Mouse (Mus musculus): ENCODE data around the gene Susd6. TPM values are rescaled to one million over a fixed set of nuclear protein-coding genes. Genes with fewer than 3 reads are reported as not detected.

Susd6 gene
- polyA plus RNA-seq, 2 experiments, result 11.1 to 11.6 TPM

GRCm38 (mm10) chr12:80828020-80828419, 37.7 kb downstream of the Susd6 start:
- H3K4me1 ChIP-seq (replicated peaks; ENCODE audit: control insufficient read depth in 2 of 2, insufficient read depth in 2 of 2, low read length in 1 of 2), result peaks cover 12 to 19% of the 10 kb centered on the region in 2 experiments
- H3K9ac ChIP-seq (replicated peaks), result no peak overlapping the region
- ATAC-seq (ENCODE audit: insufficient read depth) (no peak), DNase-seq (ENCODE audit: low read depth in 3 of 3, low spot score in 3 of 3) (no peak)
- H3K4me2 ChIP-seq (ENCODE audit: low read depth), result no peak overlapping the region
- H3K27me3 ChIP-seq (ENCODE audit: control insufficient read depth, insufficient read depth, low read length), result no peaks in the 10 kb centered on the region
- no peak overlapping the region for H3K4me3 ChIP-seq (ENCODE audit: insufficient read depth in 1 of 2, low read depth in 2 of 2, low read length in 2 of 2)
- peaks cover 10% of the 10 kb centered on the region for H3K36me3 ChIP-seq (replicated peaks; ENCODE audit: control insufficient read depth, insufficient read depth, low read depth)
- H3K27ac ChIP-seq, result no peak overlapping the region
- no peaks in the 10 kb centered on the region for H3K9me3 ChIP-seq (ENCODE audit: control insufficient read depth, low read length)
- no peak for TF ChIP-seq EP300 (IDR thresholded peaks at IDR 0.05; ENCODE audit: low read depth)
- no peak for TF ChIP-seq CTCF (IDR thresholded peaks at IDR 0.05; ENCODE audit: low read depth)
- 82% methylated on average over 5 of the region's 5 CpGs for WGBS (ENCODE audit: insufficient replicate concordance)

- Histone ChIP-seq H3K36me3 (replicated peaks; ENCODE audit: control insufficient read depth, insufficient read depth, low read depth) (peaks cover 10% of the 10 kb centered on the region), H3K4me3 (ENCODE audit: insufficient read depth in 1 of 2, low read depth in 2 of 2, low read length in 2 of 2) (no peak overlapping the region), H3K9me3 (ENCODE audit: control insufficient read depth, low read length) (no peaks in the 10 kb centered on the region), H3K9ac (replicated peaks) (no peak overlapping the region), H3K4me2 (ENCODE audit: low read depth) (no peak overlapping the region), H3K27me3 (ENCODE audit: control insufficient read depth, insufficient read depth, low read length) (no peaks in the 10 kb centered on the region), H3K4me1 (replicated peaks; ENCODE audit: control insufficient read depth in 2 of 2, insufficient read depth in 2 of 2, low read length in 1 of 2) (peaks cover 12 to 20% of the 10 kb centered on the region in 2 experiments), H3K27ac (no peak overlapping the region)
- ATAC-seq (ENCODE audit: insufficient read depth) (no peak), DNase-seq (ENCODE audit: low read depth in 3 of 3, low spot score in 3 of 3) (no peak)
- WGBS (ENCODE audit: insufficient replicate concordance), result 88% methylated on average over 2 of the region's 2 CpGs
- no peak for TF ChIP-seq CTCF (IDR thresholded peaks at IDR 0.05; ENCODE audit: low read depth)
- no peak for TF ChIP-seq EP300 (IDR thresholded peaks at IDR 0.05; ENCODE audit: low read depth)
These were observed 38.6 kb downstream of the Susd6 start for GRCm38 (mm10) chr12:80828951-80829350.

- WGBS (ENCODE audit: insufficient replicate concordance), result 52% methylated on average over 2 of the region's 2 CpGs
- no peak for DNase-seq (ENCODE audit: low read depth in 3 of 3, low spot score in 3 of 3)
- H3K4me1 ChIP-seq (replicated peaks; ENCODE audit: control insufficient read depth in 2 of 2, insufficient read depth in 2 of 2, low read length in 1 of 2), result peaks cover 12 to 23% of the 10 kb centered on the region in 2 experiments
- no peak overlapping the region for H3K4me2 ChIP-seq (ENCODE audit: low read depth)
- no peak overlapping the region for H3K9ac ChIP-seq (replicated peaks)
- no peak overlapping the region for H3K27ac ChIP-seq
- H3K9me3 ChIP-seq (ENCODE audit: control insufficient read depth, low read length), result no peaks in the 10 kb centered on the region
- peaks cover 10% of the 10 kb centered on the region for H3K36me3 ChIP-seq (replicated peaks; ENCODE audit: control insufficient read depth, insufficient read depth, low read depth)
- no peak for TF ChIP-seq EP300 (IDR thresholded peaks at IDR 0.05; ENCODE audit: low read depth)
- no peak for TF ChIP-seq CTCF (IDR thresholded peaks at IDR 0.05; ENCODE audit: low read depth)
- ATAC-seq (ENCODE audit: insufficient read depth), result no peak
- H3K27me3 ChIP-seq (ENCODE audit: control insufficient read depth, insufficient read depth, low read length), result no peaks in the 10 kb centered on the region
- H3K4me3 ChIP-seq (ENCODE audit: insufficient read depth in 1 of 2, low read depth in 2 of 2, low read length in 2 of 2), result no peak overlapping the region
These were observed 39.9 kb downstream of the Susd6 start for GRCm38 (mm10) chr12:80830211-80830610.

- TF ChIP-seq CTCF (IDR thresholded peaks at IDR 0.05; ENCODE audit: low read depth), result no peak
- no peak for TF ChIP-seq EP300 (IDR thresholded peaks at IDR 0.05; ENCODE audit: low read depth)
- peaks cover 10% of the 10 kb centered on the region for H3K36me3 ChIP-seq (replicated peaks; ENCODE audit: control insufficient read depth, insufficient read depth, low read depth)
- H3K9ac ChIP-seq (replicated peaks), result no peak overlapping the region
- no peak overlapping the region for H3K4me3 ChIP-seq (ENCODE audit: insufficient read depth in 1 of 2, low read depth in 2 of 2, low read length in 2 of 2)
- no peaks in the 10 kb centered on the region for H3K27me3 ChIP-seq (ENCODE audit: control insufficient read depth, insufficient read depth, low read length)
- DNase-seq (ENCODE audit: low read depth in 3 of 3, low spot score in 3 of 3) (no peak), ATAC-seq (ENCODE audit: insufficient read depth) (no peak)
- H3K4me1 ChIP-seq (replicated peaks; ENCODE audit: control insufficient read depth in 2 of 2, insufficient read depth in 2 of 2, low read length in 1 of 2), result peaks cover 12 to 23% of the 10 kb centered on the region in 2 experiments
- no peak overlapping the region for H3K4me2 ChIP-seq (ENCODE audit: low read depth)
- no peaks in the 10 kb centered on the region for H3K9me3 ChIP-seq (ENCODE audit: control insufficient read depth, low read length)
- no peak overlapping the region for H3K27ac ChIP-seq
- WGBS (ENCODE audit: insufficient replicate concordance), result 19% methylated on average over 2 of the region's 2 CpGs
These were observed 40.5 kb downstream of the Susd6 start for GRCm38 (mm10) chr12:80830820-80831219.

GRCm38 (mm10) chr12:80832313-80832712, 42.0 kb downstream of the Susd6 start:
- peaks cover 9 to 19% of the 10 kb centered on the region in 2 experiments for H3K4me1 ChIP-seq (replicated peaks; ENCODE audit: control insufficient read depth in 2 of 2, insufficient read depth in 2 of 2, low read length in 1 of 2)
- 63% methylated on average over 1 of the region's 1 CpGs for WGBS (ENCODE audit: insufficient replicate concordance)
- no peak for ATAC-seq (ENCODE audit: insufficient read depth)

More at GRCm38 (mm10) chr12:80832313-80832712, 42.0 kb downstream of the Susd6 start:
- H3K4me3 ChIP-seq (ENCODE audit: insufficient read depth in 1 of 2, low read depth in 2 of 2, low read length in 2 of 2), result no peak overlapping the region
- no peaks in the 10 kb centered on the region for H3K27me3 ChIP-seq (ENCODE audit: control insufficient read depth, insufficient read depth, low read length)
- no peak overlapping the region for H3K9ac ChIP-seq (replicated peaks)
- H3K9me3 ChIP-seq (ENCODE audit: control insufficient read depth, low read length), result no peaks in the 10 kb centered on the region
- H3K27ac ChIP-seq, result no peak overlapping the region
- DNase-seq (ENCODE audit: low read depth in 3 of 3, low spot score in 3 of 3), result no peak
- H3K4me2 ChIP-seq (ENCODE audit: low read depth), result no peak overlapping the region
- TF ChIP-seq EP300 (IDR thresholded peaks at IDR 0.05; ENCODE audit: low read depth) (no peak), CTCF (IDR thresholded peaks at IDR 0.05; ENCODE audit: low read depth) (no peak)
- peaks cover 10% of the 10 kb centered on the region for H3K36me3 ChIP-seq (replicated peaks; ENCODE audit: control insufficient read depth, insufficient read depth, low read depth)

Measured in liver, embryonic 14.5 days (tissue).